Mouse (Mus musculus) CH12.LX (cell line): ENCODE results near the gene Aff1. TPM values are rescaled to one million over a fixed set of nuclear protein-coding genes. Genes with fewer than 3 reads are reported as not detected.

ENCODE experiments used
- DNase-seq: peaks from one replicate; pipeline ENCODE4 v3.0.0-alpha.2; 2013; ENCODE audit errors: extremely low read depth
- H3K27ac ChIP-seq: 2 replicates; pipeline ENCODE4 v1.5.1; 2012; ENCODE audit warnings: low read depth, mild to moderate bottlenecking, control low read depth, moderate library complexity; ENCODE audit not compliant: insufficient read depth
- H3K27me3 ChIP-seq: replicated peaks from 2 replicates; pipeline ENCODE3; 2012; ENCODE audit warnings: inconsistent platforms
- H3K36me3 ChIP-seq, 2 experiments: replicated peaks in 1 of 2; 2 replicates each; pipeline versions ENCODE3 to v1.6.1; 2012; ENCODE audit warnings: inconsistent platforms in 1 of 2, low read length in 1 of 2, mild to moderate bottlenecking in 1 of 2, mixed read lengths in 1 of 2, moderate library complexity in 1 of 2; ENCODE audit not compliant: control insufficient read depth in 1 of 2, insufficient read depth in 1 of 2
- H3K4me1 ChIP-seq, 2 experiments: 2 replicates each; pipeline ENCODE4 v1.6.1; 2012; ENCODE audit warnings: inconsistent platforms in 1 of 2, moderate library complexity in 1 of 2; ENCODE audit not compliant: insufficient read depth in 2 of 2, control insufficient read depth in 1 of 2
- H3K4me2 ChIP-seq: 2 replicates; pipeline ENCODE4 v1.6.1; 2012; ENCODE audit warnings: low read depth, mild to moderate bottlenecking, control low read depth; ENCODE audit not compliant: poor library complexity, insufficient read depth, severe bottlenecking
- H3K4me3 ChIP-seq, 3 experiments: fragments of 150-350 bp in 1 of 3; sonication (generic) in 1 of 3; replicated peaks in 1 of 3; 2 replicates each; pipeline versions ENCODE3 to v1.5.1; 2011 to 2012; ENCODE audit warnings: low read depth in 2 of 3, low read length in 2 of 3, mild to moderate bottlenecking in 2 of 3, moderate library complexity in 2 of 3, control low read depth in 1 of 3, improper control_type of control experiment in 1 of 3, inconsistent platforms in 1 of 3, mixed read lengths in 1 of 3; ENCODE audit not compliant: poor library complexity in 1 of 3
- H3K79me2 ChIP-seq: replicated peaks from 2 replicates; pipeline ENCODE4 v1.6.1; 2012; ENCODE audit warnings: mild to moderate bottlenecking, moderate library complexity; ENCODE audit not compliant: control insufficient read depth, poor library complexity, insufficient read depth, severe bottlenecking; ENCODE audit errors: extremely low read depth
- H3K9ac ChIP-seq: 2 replicates; pipeline ENCODE4 v1.6.1; 2012; ENCODE audit warnings: low read depth, mild to moderate bottlenecking, control low read depth, moderate library complexity; ENCODE audit not compliant: insufficient read depth
- H3K9me3 ChIP-seq: replicated peaks from 2 replicates; pipeline ENCODE3; 2012; ENCODE audit warnings: low read length, inconsistent platforms, mixed read lengths
- BHLHE40 ChIP-seq: IDR thresholded peaks from 2 replicates; pipeline ENCODE4 v1.6.1; 2011; ENCODE audit warnings: mild to moderate bottlenecking, low read depth, low read length, improper control_type of control experiment
- CHD1 ChIP-seq: IDR thresholded peaks from 2 replicates; pipeline ENCODE4 v1.6.1; 2012; ENCODE audit warnings: low read depth, low read length, improper control_type of control experiment, inconsistent platforms
- CHD2 ChIP-seq: IDR thresholded peaks from 2 replicates; pipeline ENCODE4 v1.6.1; 2011; ENCODE audit warnings: low read length, improper control_type of control experiment
- CTCF ChIP-seq, 2 experiments: IDR thresholded peaks in 1 of 2; conservative IDR thresholded peaks in 1 of 2; 2 replicates each; pipeline ENCODE4 v1.5.1; 2011 to 2012; ENCODE audit warnings: low read depth in 2 of 2, low read length in 2 of 2, improper control_type of control experiment in 1 of 2, inconsistent platforms in 1 of 2, mild to moderate bottlenecking in 1 of 2, moderate library complexity in 1 of 2
- E2F4 ChIP-seq: IDR thresholded peaks from 2 replicates; pipeline ENCODE4 v1.6.1; 2011; ENCODE audit warnings: low read depth, low read length, improper control_type of control experiment; ENCODE audit not compliant: insufficient replicate concordance
- ELF1 ChIP-seq: IDR thresholded peaks from 2 replicates; pipeline ENCODE4 v1.6.1; 2014; ENCODE audit warnings: low read depth, mild to moderate bottlenecking, inconsistent platforms, low read length, improper control_type of control experiment
- ETS1 ChIP-seq: conservative IDR thresholded peaks from 2 replicates; pipeline ENCODE4 v1.6.1; 2012; ENCODE audit warnings: low read depth, mild to moderate bottlenecking, inconsistent platforms, low read length, improper control_type of control experiment, moderate library complexity
- GABPA ChIP-seq: IDR thresholded peaks from 2 replicates; pipeline ENCODE4 v1.6.1; 2012; ENCODE audit warnings: low read depth, low read length, improper control_type of control experiment, inconsistent platforms; ENCODE audit not compliant: insufficient replicate concordance
- HCFC1 ChIP-seq: IDR thresholded peaks from 2 replicates; pipeline ENCODE4 v1.6.1; 2012; ENCODE audit warnings: low read depth, mild to moderate bottlenecking, inconsistent platforms, low read length, improper control_type of control experiment
- IRF4 ChIP-seq: IDR thresholded peaks from 2 replicates; pipeline ENCODE4 v1.6.1; 2014; ENCODE audit warnings: low read depth, mild to moderate bottlenecking, inconsistent platforms, low read length, improper control_type of control experiment
- JUN ChIP-seq: IDR thresholded peaks from 2 replicates; pipeline ENCODE4 v1.6.1; 2011; ENCODE audit warnings: low read depth, mild to moderate bottlenecking, low read length, improper control_type of control experiment, moderate library complexity; ENCODE audit not compliant: insufficient read depth
- JUND ChIP-seq: conservative IDR thresholded peaks from 2 replicates; pipeline ENCODE4 v1.6.1; 2011; ENCODE audit warnings: low read depth, low read length, improper control_type of control experiment
- KAT2A ChIP-seq: IDR thresholded peaks from 2 replicates; pipeline ENCODE4 v1.6.1; 2012; ENCODE audit warnings: low read length, improper control_type of control experiment, inconsistent platforms; ENCODE audit not compliant: insufficient replicate concordance
- MAX ChIP-seq: IDR thresholded peaks from 2 replicates; pipeline ENCODE4 v1.6.1; 2011; ENCODE audit warnings: low read length, improper control_type of control experiment
- MAZ ChIP-seq: IDR thresholded peaks from 2 replicates; pipeline ENCODE4 v1.6.1; 2012; ENCODE audit warnings: low read depth, mild to moderate bottlenecking, inconsistent platforms, low read length, improper control_type of control experiment, moderate library complexity
- MEF2A ChIP-seq: IDR thresholded peaks from 2 replicates; pipeline ENCODE4 v1.6.1; 2014; ENCODE audit warnings: low read depth, mild to moderate bottlenecking, inconsistent platforms, low read length, improper control_type of control experiment, borderline replicate concordance
- MXI1 ChIP-seq: IDR thresholded peaks from 2 replicates; pipeline ENCODE4 v1.6.1; 2011; ENCODE audit warnings: mild to moderate bottlenecking, low read depth, low read length, improper control_type of control experiment
- MYC ChIP-seq: IDR thresholded peaks from 2 replicates; pipeline ENCODE4 v1.6.1; 2011; ENCODE audit warnings: low read depth, mild to moderate bottlenecking, improper control_type of control experiment, low read length
- NELFE ChIP-seq: IDR thresholded peaks from 2 replicates; pipeline ENCODE4 v1.6.1; 2011; ENCODE audit warnings: low read depth, low read length, improper control_type of control experiment
- NRF1 ChIP-seq: IDR thresholded peaks from 2 replicates; pipeline ENCODE4 v1.6.1; 2014; ENCODE audit warnings: low read depth, mild to moderate bottlenecking, inconsistent platforms, low read length, improper control_type of control experiment, moderate library complexity
- PAX5 ChIP-seq: IDR thresholded peaks from 2 replicates; pipeline ENCODE4 v1.6.1; 2012; ENCODE audit warnings: low read length, inconsistent platforms, mixed read lengths
- RAD21 ChIP-seq: IDR thresholded peaks from 2 replicates; pipeline ENCODE4 v1.6.1; 2011; ENCODE audit warnings: low read depth, mild to moderate bottlenecking, low read length, improper control_type of control experiment, moderate library complexity
- RCOR1 ChIP-seq: conservative IDR thresholded peaks from 2 replicates; pipeline ENCODE4 v1.6.1; 2012; ENCODE audit warnings: low read depth, mild to moderate bottlenecking, inconsistent platforms, low read length, improper control_type of control experiment
- SIN3A ChIP-seq: IDR thresholded peaks from 2 replicates; pipeline ENCODE4 v1.6.1; 2012; ENCODE audit warnings: low read length, improper control_type of control experiment, inconsistent platforms
- SMC3 ChIP-seq: IDR thresholded peaks from 2 replicates; pipeline ENCODE4 v1.6.1; 2011; ENCODE audit warnings: low read depth, low read length, improper control_type of control experiment
- TBP ChIP-seq: conservative IDR thresholded peaks from 2 replicates; pipeline ENCODE4 v1.6.1; 2011; ENCODE audit warnings: low read depth, low read length, improper control_type of control experiment
- TCF12 ChIP-seq: IDR thresholded peaks from 2 replicates; pipeline ENCODE4 v1.6.1; 2014; ENCODE audit warnings: low read depth, mild to moderate bottlenecking, inconsistent platforms, low read length, improper control_type of control experiment
- UBTF ChIP-seq: IDR thresholded peaks from 2 replicates; pipeline ENCODE4 v1.6.1; 2012; ENCODE audit warnings: low read depth, mild to moderate bottlenecking, inconsistent platforms, low read length, improper control_type of control experiment, moderate library complexity
- USF1 ChIP-seq: IDR thresholded peaks from 2 replicates; pipeline ENCODE4 v1.6.1; 2014; ENCODE audit warnings: low read depth, mild to moderate bottlenecking, inconsistent platforms, low read length, improper control_type of control experiment
- ZC3H11A ChIP-seq: IDR thresholded peaks from 2 replicates; pipeline ENCODE4 v1.6.1; 2012; ENCODE audit warnings: low read depth, mild to moderate bottlenecking, inconsistent platforms, low read length, improper control_type of control experiment
- ZKSCAN1 ChIP-seq: IDR thresholded peaks from 2 replicates; pipeline ENCODE4 v1.6.1; 2012; ENCODE audit warnings: low read depth, inconsistent platforms, low read length, improper control_type of control experiment, borderline replicate concordance
- dilution Hi-C: fragments of 300-500 bp; cut with MboI; formaldehyde crosslinking; loops from 2 replicates; pipeline ENCODE4 v1.14.3; 2020; ENCODE audit warnings: low sequenced_read_pairs; ENCODE audit not compliant: extremely low pct_unique_long_range_greater_than_20kb, extremely low pct_ligation_motif_present
- in situ Hi-C: fragments of 300-500 bp; cut with MboI; formaldehyde crosslinking; loops from 3 replicates; pipeline ENCODE4 v1.14.3; 2019; ENCODE audit warnings: low sequenced_read_pairs, low pct_ligation_motif_present, low pct_unique_long_range_greater_than_20kb, mixed read lengths
- polyA plus RNA-seq: library from polyadenylated mRNA; unstranded; fragments of >175 nt; gene quantifications from 2 replicates; pipeline ENCODE4 v1.2.1, GENCODE M21; 2012; ENCODE audit warnings: low read depth; ENCODE audit not compliant: insufficient read length
- total RNA-seq, 2 experiments: library from RNA; depleted of rRNA; stranded (reverse); fragments of 300-350 nt in 1 of 2; fragments of >200 nt in 1 of 2; gene quantifications; 2 replicates each; pipeline ENCODE4 v1.2.3; 2012 to 2014

Aff1 gene
- total and polyA plus RNA-seq, 3 experiments, result 13.2 to 38.9 (median 21.8) TPM

DNA sequence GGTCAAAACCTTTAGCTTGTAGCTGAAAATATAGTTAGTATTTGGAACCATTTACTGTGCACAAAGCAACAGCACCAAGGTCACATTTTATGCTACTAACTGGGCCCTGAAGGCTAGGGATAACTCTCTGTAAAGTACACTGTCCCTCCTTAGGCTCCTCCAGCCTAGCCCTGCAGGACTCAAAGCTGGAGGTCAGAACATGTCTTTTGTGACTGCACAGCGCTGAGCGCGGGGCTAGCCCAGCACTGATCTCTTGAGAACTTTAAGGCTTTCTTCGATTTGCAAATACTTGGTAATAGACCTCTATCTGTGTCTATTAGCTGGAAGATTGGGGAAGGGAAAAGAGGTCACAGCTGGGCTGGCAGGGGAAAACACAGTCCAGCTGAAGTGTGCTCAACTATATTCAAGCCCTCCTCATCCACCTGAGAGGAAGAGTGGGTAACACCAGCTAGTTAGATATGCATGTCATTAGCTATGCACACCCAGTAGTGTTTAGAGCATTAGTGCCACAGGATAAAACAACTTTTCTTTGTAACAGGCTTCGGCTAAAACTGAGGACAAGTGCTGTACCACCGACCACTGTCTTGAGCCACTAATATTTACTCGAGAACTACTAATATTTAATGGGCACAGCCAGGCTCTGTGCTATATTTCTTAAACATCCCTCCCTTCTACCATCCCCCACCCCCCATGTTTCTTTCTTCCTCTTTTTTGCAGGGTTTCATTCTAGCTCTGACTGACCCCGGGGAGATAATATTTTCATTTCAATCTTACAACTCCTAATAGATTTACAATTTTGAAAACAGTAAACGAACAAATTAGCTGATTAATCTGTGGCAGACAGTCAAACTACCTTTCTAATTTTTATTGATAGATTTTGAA is 33.3 kb downstream of the Aff1 start (continued):
- TF ChIP-seq ELF1 (no peak), SMC3 (peak; percentile 8; the same call in 1 of the 2 replicates), TCF12 (peak; percentile 83; the same call in 1 of the 2 replicates), USF1 (no peak), SIN3A (peak; percentile 85), NELFE (no peak), MXI1 (0 out of 2 replicates have a peak, but pooled peaks have one; percentile 48), BHLHE40 (peak; percentile 89), ZC3H11A (no peak), CHD1 (peak; percentile 72; the same call in 1 of the 2 replicates), MEF2A (peak; percentile 52), KAT2A (no peak), MAZ (peak; percentile 66; the same call in 1 of the 2 replicates), MYC (peak; percentile 80; the same call in 1 of the 2 replicates), GABPA (no peak)

DNA sequence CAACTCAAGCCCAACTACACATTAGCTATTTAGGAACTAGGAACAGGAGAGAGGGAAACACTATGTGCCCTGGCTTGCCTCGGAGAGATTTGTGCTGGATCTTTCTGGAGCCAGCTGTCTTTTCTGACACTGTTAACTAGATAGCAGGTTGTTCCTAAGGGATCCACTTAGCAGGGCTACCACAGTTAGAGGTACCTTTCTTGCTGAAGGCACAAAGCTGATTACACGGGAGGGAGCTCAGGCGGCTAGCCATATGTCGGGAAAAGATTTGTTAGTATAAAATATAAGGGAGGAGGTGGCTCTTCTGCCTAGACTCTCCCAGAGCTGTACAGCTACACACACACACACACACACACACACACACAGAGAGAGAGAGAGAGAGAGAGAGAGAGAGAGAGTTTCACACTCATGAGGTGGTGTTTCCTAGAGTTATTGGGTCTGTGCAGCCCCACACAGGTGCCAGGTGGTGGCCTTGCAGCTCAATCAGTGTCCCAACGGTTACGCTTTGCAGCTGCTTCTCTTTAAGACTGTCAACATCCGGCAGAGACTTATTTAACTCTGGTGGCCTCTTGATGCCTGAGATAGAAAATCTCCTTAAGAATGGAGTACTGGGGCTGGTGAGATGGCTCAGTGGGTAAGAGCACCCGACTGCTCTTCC is 34.2 kb downstream of the Aff1 start:
- H3K79me2 ChIP-seq, result peaks cover 54% of the 10 kb centered on the region
- DNase-seq, result peak; percentile 91
- H3K4me3 ChIP-seq, result peak overlapping the region in 2 of 3 experiments; percentile 19 to 36
- peak overlapping the region; percentile 69 for H3K9ac ChIP-seq
- H3K4me1 ChIP-seq, result peaks cover 23 to 91% of the 10 kb centered on the region in 2 experiments
- dilution Hi-C loops, result no loop called here
- H3K27me3 ChIP-seq, result no peaks in the 10 kb centered on the region
- peak overlapping the region; percentile 100 for H3K27ac ChIP-seq
- peak overlapping the region; percentile 81 for H3K4me2 ChIP-seq
- in situ Hi-C loops, result loop anchor here (5.0 kb wide), 1 partner anchor 44 kb away; no protein-coding TSS in a partner anchor
- no peaks in the 10 kb centered on the region for H3K9me3 ChIP-seq
- peaks cover 0 to 19% of the 10 kb centered on the region in 2 experiments for H3K36me3 ChIP-seq
- TF ChIP-seq ETS1, result peak; percentile 85
- TF ChIP-seq RAD21, result peak; percentile 29
- no peak for TF ChIP-seq PAX5
- TF ChIP-seq CHD2, result peak; percentile 75
- peak; percentile 82 for TF ChIP-seq IRF4
- no peak for TF ChIP-seq GABPA
- TF ChIP-seq ELF1, result no peak
- TF ChIP-seq JUND, result 0 out of 2 replicates have a peak, but pooled peaks have one; percentile 18
- 0 out of 2 replicates have a peak, but pooled peaks have one; percentile 34 for TF ChIP-seq KAT2A
- TF ChIP-seq JUN, result peak; percentile 45
- no peak for TF ChIP-seq CHD1
- no peak for TF ChIP-seq NELFE
- TF ChIP-seq USF1, result no peak
- peak; percentile 39 for TF ChIP-seq SMC3
- peak; percentile 99 for TF ChIP-seq TCF12
- TF ChIP-seq UBTF, result no peak
- no peak; the same call in 1 of the 2 replicates for TF ChIP-seq HCFC1
- TF ChIP-seq CTCF (conservative IDR thresholded peaks at IDR 0.05 in 1 of 2, IDR thresholded peaks at IDR 0.05 in 1 of 2; ENCODE audit: low read depth in 2 of 2, low read length in 2 of 2), result no peak
- peak; percentile 95 for TF ChIP-seq TBP
- TF ChIP-seq RCOR1, result 0 out of 2 replicates have a peak, but pooled peaks have one; percentile 43
- TF ChIP-seq MAX, result peak; percentile 61
- peak; percentile 71 for TF ChIP-seq BHLHE40
- no peak for TF ChIP-seq ZKSCAN1
- no peak for TF ChIP-seq NRF1
- TF ChIP-seq E2F4, result no peak
- TF ChIP-seq MYC, result peak; percentile 51; the same call in 1 of the 2 replicates
